Mouse (Mus musculus): Measurements from ENCODE around the gene Dok5.

The Dok5 gene

DNA sequence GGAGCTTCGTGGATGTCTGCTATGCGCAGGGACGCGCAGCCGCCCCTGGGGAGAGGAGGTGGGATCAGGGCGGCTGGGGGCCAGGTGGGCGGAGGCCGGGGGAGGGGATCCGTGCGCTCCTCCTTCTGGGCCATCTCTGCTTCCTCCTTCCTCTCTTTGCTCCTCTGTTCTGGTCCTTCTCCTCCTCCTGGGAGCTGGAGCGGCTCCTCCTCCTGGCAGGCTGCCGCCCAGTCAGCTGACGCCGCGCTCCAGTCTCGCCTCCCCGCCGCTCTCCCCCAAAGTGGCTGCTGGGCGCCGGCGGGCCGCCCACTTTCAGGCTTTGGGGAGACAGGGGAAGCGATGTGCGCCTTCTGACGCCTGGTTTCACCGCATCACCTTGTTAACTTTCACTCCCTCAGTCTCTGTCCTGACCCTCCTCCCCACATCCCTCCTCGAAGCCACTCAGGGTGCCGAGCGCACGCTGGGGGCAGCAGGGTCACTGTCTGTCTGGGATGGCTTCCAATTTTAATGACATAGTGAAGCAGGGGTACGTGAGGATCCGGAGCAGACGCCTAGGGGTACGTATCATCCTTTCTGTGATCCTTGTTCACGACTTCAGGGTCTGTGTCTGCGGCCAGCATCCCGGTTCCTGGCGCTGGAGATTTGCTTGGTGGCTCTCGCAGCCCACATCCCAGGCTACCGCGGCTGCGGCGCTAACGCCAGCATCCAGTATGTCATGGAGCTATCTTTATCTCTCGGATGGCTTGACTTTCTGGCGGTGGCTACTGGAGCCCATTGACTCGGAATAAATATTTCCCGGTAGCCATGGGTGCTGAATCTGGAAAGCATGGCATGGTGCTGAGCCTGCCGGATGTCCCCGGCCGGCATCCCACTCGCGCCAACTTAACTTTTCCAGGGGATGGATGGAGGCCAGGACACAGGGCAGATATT, at the start of gene Dok5:
Dok5 (plus strand) TSS at position 176 of the 930 bp plus-strand sequence.
- no peak for DNase-seq (ENCODE audit: extremely low read depth, low read depth, low spot score)

DNA sequence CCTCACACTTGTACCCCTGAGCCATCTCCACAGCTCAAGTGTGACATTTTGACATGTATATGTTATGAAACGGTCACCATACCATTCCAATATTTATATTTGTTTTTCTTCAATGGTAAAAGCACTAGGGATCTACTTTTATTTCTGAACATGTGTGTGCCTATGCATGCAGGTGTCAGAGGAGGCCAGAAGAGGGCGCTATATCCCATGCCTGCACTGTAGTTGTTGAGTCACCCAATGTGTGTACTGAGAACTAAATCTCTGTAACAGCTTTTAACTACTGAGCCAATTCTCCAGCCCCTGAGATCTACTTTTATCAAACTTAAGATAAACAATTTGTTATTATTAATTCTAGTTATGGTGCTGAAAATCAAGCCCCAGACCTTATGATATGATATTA, 48.2 kb upstream of the Dok5 start:
- no peak for DNase-seq (ENCODE audit: extremely low read depth, low read depth, low spot score)

DNA sequence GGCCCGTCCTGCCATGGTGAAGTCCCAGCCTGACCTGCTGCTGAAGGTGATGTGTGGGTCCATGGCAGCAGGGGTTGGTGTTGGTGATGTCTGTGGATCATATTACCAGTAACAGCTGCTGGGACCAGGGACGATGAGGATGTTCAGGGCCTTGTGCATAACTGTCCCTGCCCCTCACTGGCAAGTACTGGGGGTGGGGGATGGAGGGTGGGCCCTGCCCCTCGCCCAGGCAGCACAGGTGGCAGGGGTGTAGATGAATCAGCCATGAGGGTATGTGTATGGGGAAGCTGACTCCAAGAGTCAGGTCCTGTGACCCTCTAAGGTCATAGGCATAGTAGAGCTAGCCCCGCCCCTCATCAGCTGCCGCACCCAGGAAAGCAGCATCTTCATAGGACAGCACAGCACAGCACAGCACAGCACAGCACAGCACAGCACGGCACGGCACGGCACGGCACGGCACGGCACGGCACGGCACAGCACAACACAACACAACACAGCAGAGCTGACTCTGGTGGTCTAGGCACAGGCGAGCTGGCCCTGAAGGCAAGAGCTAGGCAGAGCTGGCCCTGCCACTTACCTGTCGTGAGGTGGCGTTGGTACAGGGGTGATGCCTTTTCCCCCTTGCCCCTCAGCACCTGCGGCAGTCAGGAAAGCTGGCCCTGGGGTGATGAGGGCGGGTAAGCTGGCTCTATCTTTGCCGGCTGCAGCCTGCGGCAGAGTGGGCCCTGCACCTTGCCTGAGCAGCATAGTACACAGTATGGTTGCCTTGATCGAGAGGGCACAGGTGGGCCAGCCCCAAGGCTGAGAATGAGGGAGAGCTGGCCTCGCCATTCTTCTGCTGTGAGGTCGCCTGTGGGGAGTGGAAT, 36.3 kb upstream of the Dok5 start:
- no peak for DNase-seq (ENCODE audit: extremely low read depth, low read depth, low spot score)

DNA sequence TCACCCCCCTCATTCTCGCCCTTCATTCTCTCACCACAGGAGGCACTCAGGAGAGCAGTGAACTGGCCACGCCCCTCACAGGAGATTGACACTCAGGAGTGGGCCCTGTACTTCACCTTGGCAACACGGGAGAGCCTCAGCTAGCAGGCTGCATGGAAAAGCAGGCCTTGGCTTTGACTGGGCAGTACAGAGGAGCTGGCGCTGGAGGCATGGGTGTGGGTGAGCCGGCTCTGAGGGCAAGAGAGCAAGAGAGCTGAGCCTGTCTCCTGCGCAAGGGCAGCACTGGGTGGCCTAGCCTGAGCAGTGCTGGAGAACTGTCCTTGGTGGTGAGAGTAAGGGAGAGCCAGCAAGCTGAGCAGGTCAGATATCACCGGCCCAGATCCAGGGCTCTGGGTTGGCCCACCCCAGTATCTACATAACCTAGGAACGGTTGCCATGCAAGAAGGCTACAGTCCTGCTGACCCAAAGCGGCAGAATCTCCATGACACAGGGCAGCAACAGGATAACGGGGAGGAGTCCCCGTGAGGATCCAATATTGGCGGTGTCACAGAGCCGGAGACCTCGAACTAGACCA, 35.6 kb upstream of the Dok5 start:
- no peak for DNase-seq (ENCODE audit: extremely low read depth, low read depth, low spot score)

DNA sequence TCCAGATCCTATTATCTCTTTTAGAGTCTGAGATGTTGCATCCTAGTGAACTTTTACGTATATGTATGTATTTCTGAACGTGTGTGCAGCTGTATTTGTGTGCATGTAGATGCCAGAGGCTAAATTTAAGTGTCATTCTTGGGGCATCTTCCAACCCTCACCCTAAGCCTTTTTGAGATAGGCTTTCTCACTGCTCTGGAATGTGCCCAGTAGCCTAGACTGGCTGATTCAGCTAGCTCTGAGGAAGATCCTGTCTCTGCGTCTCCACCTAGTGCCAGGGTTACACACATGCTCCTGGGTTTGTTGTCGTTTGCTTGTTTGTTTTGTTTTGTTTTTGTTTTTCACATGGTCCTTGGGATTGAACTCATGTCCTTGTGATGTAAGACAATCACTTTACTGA, 31.1 kb upstream of the Dok5 start:
- DNase-seq (ENCODE audit: extremely low read depth, low read depth, low spot score) = no peak

DNA sequence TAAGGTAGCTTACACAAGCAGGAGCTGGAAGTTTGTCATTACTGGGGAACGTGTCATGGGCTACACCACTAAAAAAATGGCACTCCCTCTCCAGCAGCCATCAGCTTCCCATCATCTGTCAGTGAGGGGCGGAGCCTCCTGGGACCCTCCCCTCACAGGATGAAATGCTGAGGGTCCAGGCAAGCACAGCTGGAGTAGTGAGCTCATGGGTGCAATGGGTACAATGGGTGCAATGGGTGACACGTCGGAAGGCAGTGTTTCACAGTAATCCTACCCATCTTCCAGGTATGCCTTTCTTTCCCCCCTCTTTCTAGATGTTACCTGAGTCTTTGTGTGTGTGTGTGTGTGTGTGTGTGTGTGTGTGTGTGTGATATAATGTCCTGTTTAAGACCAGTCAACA, 25.1 kb upstream of the Dok5 start:
- no peak for DNase-seq (ENCODE audit: extremely low read depth, low read depth, low spot score)

DNA sequence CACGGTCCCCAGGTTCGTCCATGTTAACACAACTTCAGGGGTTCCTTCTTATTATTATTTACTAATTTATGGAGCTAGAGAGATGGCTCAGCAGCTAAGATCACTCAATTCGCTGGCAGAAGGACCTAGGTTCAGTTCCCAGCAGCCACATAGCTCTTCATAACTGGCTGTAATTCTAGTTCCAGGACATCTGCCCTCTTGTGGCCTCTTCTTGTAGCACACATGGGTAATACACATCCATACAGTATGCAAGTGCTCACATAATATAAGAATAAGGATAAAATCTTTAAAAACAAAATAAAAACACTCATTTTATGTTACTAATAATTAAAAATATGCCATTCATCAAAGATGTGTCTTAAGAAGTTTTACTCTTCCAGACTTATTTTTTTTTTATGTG, 23.9 kb upstream of the Dok5 start:
- DNase-seq (ENCODE audit: extremely low read depth, low read depth, low spot score) = no peak

DNA sequence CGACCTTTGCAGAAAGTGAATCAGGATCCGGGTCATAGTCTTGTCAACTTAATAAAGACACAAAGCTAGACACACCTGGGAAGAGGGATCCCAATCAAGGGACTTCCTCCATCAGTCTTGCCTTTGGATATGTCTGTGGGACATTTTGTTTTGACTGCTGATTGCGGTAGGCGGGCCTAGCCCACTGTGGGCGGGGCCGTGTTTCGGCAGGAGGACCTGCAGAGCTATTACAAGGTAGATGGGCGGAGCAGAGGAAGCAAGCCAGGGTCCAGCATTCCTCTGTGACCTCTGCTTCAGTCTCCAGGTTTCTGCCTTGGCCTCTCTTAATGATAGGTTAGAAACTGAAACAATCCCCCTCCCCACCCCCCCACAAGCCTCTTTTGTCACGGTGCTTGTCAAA, 22.7 kb upstream of the Dok5 start:
- DNase-seq (ENCODE audit: extremely low read depth, low read depth, low spot score) = no peak

DNA sequence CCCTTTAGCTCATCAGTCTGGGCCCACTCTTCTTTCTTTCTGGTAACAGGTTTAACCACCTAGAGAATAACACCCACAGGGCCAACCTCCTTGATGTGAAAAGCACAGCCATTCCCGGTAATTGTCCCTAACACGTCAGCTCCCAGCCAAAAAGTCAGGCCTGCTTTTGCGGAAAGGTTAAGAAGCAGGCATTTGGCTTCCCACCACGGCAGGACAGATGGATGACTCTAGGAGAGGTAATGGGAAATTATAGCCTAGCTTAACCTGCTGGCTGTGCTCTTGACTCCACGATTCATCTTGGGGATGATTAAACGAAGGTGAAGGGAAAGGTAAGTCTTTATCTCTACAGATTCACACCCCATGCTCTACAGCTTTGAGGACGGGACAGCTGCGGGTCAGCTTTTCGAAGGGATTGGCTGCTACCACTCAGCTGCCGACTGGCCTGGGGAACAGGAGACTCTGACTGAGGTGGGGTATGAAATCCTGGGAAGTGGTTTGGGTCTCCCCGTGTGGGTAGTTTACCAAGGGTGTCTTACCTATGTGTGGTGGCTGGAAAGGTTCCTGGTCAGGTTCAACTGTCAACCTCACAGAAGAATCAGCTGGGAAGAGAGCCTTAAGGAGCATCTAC, 18.8 kb upstream of the Dok5 start:
- no peak for DNase-seq (ENCODE audit: extremely low read depth, low read depth, low spot score)

DNA sequence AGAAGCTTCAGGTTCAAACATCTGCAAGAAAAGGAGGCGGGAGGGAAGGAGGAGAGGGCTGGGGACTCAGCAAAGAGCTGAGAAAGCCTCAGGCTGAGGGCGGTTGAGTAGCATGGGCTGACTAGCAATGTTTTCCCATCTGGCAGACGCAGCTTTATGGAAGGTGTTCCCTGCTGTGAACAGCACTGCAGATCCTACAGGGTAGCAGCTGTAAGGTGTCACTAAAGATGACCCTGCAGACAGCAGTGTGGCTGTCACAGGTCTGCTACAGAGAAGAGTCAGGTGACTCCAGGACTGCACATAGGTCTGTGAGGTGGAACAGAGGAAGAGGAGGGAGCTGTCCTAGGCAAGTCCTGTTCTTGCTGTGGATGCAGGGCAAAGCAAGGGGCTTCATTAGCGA, 11.2 kb upstream of the Dok5 start:
- no peak for DNase-seq (ENCODE audit: extremely low read depth, low read depth, low spot score)

DNA sequence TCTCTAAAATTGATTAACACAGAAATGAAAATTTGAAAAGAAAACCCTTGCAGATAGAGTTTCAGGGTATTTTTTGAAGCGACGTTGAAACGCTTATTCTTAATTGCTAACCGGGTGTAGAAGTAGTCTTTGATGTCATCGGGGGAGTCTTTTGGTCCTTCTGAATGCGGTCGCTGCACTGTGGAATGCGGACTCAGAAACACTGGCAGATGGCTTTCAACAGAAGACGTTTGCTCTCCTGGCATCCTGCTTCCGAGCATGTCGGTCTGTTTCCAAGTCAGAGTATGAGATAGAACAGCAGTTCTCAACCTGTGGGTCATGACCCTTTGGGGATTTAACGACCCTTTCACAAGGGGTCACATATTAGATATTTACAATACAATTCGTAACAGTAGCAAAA, 7.5 kb upstream of the Dok5 start:
- DNase-seq (ENCODE audit: extremely low read depth, low read depth, low spot score) = no peak

DNA sequence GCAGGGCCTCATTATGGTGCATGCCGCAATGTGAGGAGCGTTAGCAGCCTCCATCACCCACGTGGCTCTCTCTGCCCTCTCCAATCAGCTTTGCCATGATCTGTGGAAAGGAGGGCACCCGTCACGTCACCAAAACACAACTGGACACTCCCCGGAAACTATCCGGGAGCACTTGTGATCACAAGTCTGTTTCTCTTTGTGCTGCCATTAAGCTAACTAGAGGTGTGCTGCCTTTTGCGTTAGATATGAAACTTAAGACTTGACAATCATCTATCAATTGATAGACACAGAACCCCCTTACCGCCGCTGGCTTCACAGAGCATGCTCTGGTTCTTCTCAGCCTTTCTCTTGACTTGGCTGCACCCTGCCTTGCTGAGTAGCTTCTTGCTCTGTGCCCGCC, 6.9 kb upstream of the Dok5 start:
- no peak for DNase-seq (ENCODE audit: extremely low read depth, low read depth, low spot score)

DNA sequence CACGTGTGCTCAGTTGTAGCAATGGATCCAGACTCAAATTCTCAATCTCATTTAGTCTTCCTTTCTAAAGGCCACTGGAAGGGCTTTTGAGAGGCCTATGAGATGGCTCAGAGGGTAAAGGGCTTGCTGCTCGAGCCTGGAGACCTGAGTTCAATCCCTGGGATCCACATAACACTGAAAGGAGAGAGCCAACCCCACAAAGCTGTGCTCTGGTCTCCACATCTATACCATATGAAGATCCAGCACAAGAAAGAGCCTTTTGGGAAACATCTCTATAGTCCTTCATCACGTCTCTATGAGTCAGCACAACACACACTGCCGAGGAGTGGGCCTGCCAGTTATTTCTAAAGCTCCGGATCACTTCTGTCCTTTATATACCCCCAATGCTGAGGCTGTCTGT, 5.8 kb upstream of the Dok5 start:
- no peak for DNase-seq (ENCODE audit: extremely low read depth, low read depth, low spot score)

DNA sequence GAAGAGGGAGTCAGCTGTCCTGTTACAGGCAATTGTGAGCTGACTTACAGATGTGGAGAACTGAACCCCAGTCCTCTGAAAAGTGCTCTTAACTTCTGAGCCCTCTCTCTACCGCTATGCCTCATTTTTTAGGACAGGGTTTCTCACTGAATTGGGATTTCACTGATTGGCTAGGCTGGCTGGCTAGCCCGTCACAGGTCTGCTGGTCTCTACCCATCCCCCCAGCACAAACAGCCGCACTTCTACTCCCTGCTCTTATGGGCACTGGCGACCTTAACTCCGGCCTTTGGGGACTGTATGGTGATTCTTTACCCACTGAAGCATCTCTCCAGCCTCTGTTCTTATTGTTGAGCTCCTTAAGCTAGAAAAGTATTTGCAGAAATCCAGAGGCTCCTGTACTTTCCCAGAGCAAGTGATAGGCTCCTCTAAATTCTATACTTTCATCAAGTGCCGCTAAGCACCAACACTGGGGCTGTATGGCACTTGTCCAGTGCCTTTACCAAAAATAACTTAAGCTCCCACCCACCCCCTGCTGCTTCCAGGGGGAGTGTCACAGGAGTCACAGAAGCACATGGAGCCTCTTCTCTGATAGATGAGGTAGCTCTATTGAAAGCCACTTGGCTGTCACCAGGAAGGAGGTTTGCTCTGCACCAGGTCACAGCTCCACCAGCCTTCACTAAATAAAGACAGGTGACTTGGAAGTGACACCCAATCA, 4.5 kb upstream of the Dok5 start:
- DNase-seq (ENCODE audit: extremely low read depth, low read depth, low spot score) = no peak

DNA sequence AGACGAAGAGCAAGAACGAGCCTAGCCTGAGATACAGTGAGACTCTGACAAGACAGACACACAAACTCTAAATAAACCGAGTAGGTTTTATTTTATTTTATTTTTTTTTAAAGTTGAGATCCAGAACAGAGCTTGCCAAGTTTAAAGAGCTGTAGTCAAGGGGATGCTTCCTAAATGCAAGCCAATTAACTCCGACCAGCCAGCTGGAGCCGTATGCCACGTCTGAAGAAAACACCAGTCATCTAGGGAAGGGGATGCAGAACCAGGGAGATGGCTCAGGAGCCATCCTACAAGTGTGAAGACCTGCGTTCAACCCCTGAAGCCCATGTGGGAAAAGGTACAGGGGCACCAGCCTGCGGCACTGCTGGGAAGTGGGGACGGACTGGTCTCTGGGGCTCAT, 2.7 kb upstream of the Dok5 start:
- no peak for DNase-seq (ENCODE audit: extremely low read depth, low read depth, low spot score)

DNA sequence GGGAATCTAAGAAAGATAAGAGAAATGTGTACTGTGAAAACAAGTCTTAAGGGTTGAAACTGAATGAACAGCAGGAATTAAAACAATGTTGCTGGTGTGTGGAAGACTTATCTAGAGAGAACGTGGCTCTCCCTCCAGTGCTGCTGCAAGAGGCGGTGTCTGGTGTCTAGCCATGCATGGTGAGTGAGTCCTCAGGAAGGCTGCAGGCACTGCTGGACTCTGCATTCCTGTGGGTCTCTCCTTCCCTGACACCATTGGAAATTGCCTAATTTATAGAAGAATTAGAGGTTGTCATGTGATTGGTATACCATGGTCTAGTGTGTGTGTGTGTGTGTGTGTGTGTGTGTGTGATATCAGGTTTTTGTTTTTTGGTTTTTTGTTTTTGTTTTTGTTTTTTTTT, 1.9 kb upstream of the Dok5 start:
- no peak for DNase-seq (ENCODE audit: extremely low read depth, low read depth, low spot score)

DNA sequence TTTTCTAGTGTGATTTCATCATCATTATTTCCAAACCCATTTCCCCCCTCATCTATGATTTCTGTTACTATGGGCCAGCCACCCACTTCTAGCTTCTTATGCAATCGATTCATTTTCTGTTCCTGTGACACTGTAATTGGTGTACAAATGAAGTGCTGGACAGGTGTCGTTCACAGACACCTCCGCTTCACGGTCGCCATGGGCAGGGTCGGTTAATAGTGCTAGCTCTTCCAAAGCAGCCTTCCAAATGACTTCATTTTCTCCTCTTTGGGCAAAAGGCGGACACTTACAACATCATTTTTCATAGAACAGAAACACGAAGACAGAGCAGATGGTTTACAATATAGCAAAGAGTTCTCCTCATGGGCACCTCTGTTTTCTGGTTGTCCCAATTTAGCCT, 1.5 kb upstream of the Dok5 start:
- no peak for DNase-seq (ENCODE audit: extremely low read depth, low read depth, low spot score)

DNA sequence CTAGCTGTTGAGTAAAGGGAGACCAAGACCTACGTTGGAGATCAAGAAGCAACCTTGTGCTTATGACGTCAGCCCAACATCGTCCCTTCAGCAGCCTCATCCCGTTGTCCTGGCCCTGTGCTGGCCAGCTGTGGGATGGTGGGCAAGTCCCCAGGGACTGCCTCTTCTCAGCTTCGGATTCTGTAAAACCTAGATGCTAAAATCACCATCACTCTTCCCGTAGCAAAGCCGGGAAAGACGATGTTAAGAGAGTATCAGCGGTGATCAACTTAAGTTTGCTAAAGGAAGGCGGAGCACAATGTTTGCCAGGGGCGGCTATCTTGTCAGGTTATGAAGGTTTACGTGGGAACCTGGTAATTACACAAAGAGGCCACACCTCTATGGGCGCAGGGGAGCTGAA, 826 bp upstream of the Dok5 start:
- DNase-seq (ENCODE audit: extremely low read depth, low read depth, low spot score) = no peak

DNA sequence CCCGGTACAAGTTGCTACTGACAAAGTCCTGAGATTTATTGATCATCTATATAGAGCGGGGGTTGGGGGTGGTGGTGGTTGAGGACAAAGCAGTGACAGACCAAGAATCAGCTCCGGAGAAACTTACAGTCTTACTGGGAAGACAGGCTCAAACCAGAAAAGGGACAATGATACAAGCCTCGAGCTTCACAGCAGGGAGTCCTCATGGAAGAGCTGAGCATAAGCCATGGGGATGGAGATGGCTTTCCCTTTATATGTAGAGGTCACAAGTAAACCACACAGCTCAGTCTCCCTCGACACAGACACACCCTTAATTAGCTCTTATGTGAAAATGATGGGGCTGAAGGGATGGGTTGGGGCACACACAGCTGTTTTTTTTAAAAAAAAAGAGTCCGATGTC, 402 bp upstream of the Dok5 start:
- no peak for DNase-seq (ENCODE audit: extremely low read depth, low read depth, low spot score)

DNA sequence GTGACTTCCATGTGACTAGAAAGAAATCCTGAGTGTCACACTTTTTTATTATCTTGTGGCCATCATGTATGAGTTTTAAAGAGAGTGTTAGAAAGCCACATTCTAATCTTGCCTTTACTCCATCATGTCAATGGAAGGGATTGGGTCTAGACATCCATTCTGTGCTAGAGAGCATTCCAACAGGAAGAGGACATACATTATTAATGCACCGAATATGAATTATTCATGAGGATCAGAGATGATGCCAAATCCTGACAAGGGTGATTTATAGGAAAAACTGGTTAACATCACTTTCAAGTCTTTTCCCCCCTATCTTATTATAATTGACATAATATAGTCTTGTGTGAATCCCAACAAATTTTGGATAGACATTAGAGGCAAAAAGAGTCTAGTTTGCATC, 2.1 kb downstream of the Dok5 start:
- no peak for DNase-seq (ENCODE audit: extremely low read depth, low read depth, low spot score)

DNA sequence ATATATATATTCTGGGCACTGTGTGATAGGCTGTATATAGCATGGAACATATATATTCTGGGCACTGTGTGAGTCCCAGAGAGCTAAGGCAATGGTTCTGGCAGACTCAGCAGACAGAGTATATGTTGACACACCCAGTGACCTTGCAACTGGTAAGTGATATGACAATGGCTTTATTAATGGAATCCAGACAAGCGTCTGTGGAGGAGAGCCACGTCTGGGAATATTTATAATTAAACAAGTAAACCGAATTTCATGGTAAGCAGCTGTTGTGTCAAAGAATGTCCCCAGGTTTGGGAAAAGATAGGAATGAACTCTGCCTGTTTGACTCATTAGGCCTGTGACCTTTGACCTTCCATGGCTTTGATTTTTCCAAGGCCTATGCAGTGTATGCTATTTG, 2.8 kb downstream of the Dok5 start:
- no peak for DNase-seq (ENCODE audit: extremely low read depth, low read depth, low spot score)
